Mouse (Mus musculus): Measurements from ENCODE around the gene Ugt2b35. TPM values are rescaled to one million over a fixed set of nuclear protein-coding genes. Genes with fewer than 3 reads are reported as not detected.
"Not testable (repeated sequence)": the region's sequence is repeated elsewhere in the genome, so short reads cannot be mapped to it uniquely, and the experiment has no call there.

The Ugt2b35 gene
- 0.32 and 0.51 TPM in 2 replicates for polyA plus RNA-seq (2016; fragmentation: Nextera tagmentation; extraction: Ambion mirVana)

- H3K27ac ChIP-seq: 0 out of 2 replicates have a peak within 1 kb of the TSS, but pooled peaks have one; percentile 37
- no peaks in the 10 kb centered on the region for H3K36me3 ChIP-seq
- no peaks in the 10 kb centered on the region for H3K4me1 ChIP-seq
- no peak within 1 kb of the TSS for H3K9ac ChIP-seq
- no peaks in the 10 kb centered on the region for H3K9me3 ChIP-seq (replicated peaks)
- H3K4me3 ChIP-seq: no peak within 1 kb of the TSS
- no peaks in the 10 kb centered on the region for H3K27me3 ChIP-seq (replicated peaks)
- ATAC-seq: no peak
- no peak within 1 kb of the TSS for H3K4me2 ChIP-seq
- WGBS (ENCODE audit: insufficient replicate concordance): 57% methylated on average over 4 of the region's 4 CpGs
Observed at GRCm38 (mm10) chr5:87000395-87001073, at the start of gene Ugt2b35. Ugt2b35 (plus strand) TSS chr5:87000860.

GRCm38 (mm10) chr5:86960504-86960903, 40.2 kb upstream of the Ugt2b35 start:
- H3K9ac ChIP-seq: no peak overlapping the region
- no peaks in the 10 kb centered on the region for H3K4me1 ChIP-seq
- no peaks in the 10 kb centered on the region for H3K27me3 ChIP-seq (replicated peaks)
- H3K9me3 ChIP-seq (replicated peaks): no peaks in the 10 kb centered on the region
- no peaks in the 10 kb centered on the region for H3K36me3 ChIP-seq
- no peak overlapping the region for H3K4me2 ChIP-seq
- no peak overlapping the region for H3K4me3 ChIP-seq
- WGBS (ENCODE audit: insufficient replicate concordance): 47% methylated on average over 3 of the region's 3 CpGs
- no peak overlapping the region for H3K27ac ChIP-seq
- ATAC-seq: no peak

GRCm38 (mm10) chr5:86961587-86962358, 38.9 kb upstream of the Ugt2b35 start:
- ATAC-seq: no peak
- Histone ChIP-seq H3K9me3 (replicated peaks) (no peaks in the 10 kb centered on the region), H3K4me3 (no peak overlapping the region), H3K9ac (no peak overlapping the region), H3K36me3 (no peaks in the 10 kb centered on the region), H3K4me1 (no peaks in the 10 kb centered on the region), H3K27ac (no peak overlapping the region), H3K27me3 (replicated peaks) (no peaks in the 10 kb centered on the region), H3K4me2 (no peak overlapping the region)
- WGBS (ENCODE audit: insufficient replicate concordance): 43% methylated on average over 3 of the region's 3 CpGs

- H3K4me1 ChIP-seq; H3K36me3 ChIP-seq; H3K27ac ChIP-seq; ATAC-seq; H3K4me2 ChIP-seq; H3K27me3 ChIP-seq (replicated peaks); H3K9ac ChIP-seq; H3K9me3 ChIP-seq (replicated peaks); H3K4me3 ChIP-seq: not testable (repeated sequence)
- 56% methylated on average over 1 of the region's 1 CpGs for WGBS (ENCODE audit: insufficient replicate concordance)
Observed at GRCm38 (mm10) chr5:86962849-86963248, 37.8 kb upstream of the Ugt2b35 start.

- not testable (repeated sequence) for H3K36me3 ChIP-seq; H3K27ac ChIP-seq; H3K4me3 ChIP-seq; H3K4me2 ChIP-seq; ATAC-seq; H3K9me3 ChIP-seq (replicated peaks); H3K9ac ChIP-seq; H3K4me1 ChIP-seq; H3K27me3 ChIP-seq (replicated peaks)
- WGBS (ENCODE audit: insufficient replicate concordance): 71% methylated on average over 5 of the region's 5 CpGs
Observed at GRCm38 (mm10) chr5:86967271-86967670, 33.4 kb upstream of the Ugt2b35 start.

- no peak overlapping the region for H3K9ac ChIP-seq
- no peaks in the 10 kb centered on the region for H3K36me3 ChIP-seq
- no peaks in the 10 kb centered on the region for H3K27me3 ChIP-seq (replicated peaks)
- no peak overlapping the region for H3K4me3 ChIP-seq
- ATAC-seq: no peak
- no peak overlapping the region for H3K27ac ChIP-seq
- H3K4me1 ChIP-seq: no peaks in the 10 kb centered on the region
- no peaks in the 10 kb centered on the region for H3K9me3 ChIP-seq (replicated peaks)
- 65% methylated on average over 6 of the region's 6 CpGs for WGBS (ENCODE audit: insufficient replicate concordance)
- no peak overlapping the region for H3K4me2 ChIP-seq
Observed at GRCm38 (mm10) chr5:87004735-87005134, 4.1 kb downstream of the Ugt2b35 start.

GRCm38 (mm10) chr5:87015477-87015876, 14.8 kb downstream of the Ugt2b35 start:
- Histone ChIP-seq H3K4me2 (no peak overlapping the region), H3K9me3 (replicated peaks) (peaks cover 4% of the 10 kb centered on the region; the same call in 1 of the 2 replicates)

GRCm38 (mm10) chr5:87027359-87027758, 26.7 kb downstream of the Ugt2b35 start:
- H3K36me3 ChIP-seq: no peaks in the 10 kb centered on the region
- no peak for ATAC-seq
- no peaks in the 10 kb centered on the region for H3K27me3 ChIP-seq (replicated peaks)
- H3K27ac ChIP-seq: no peak overlapping the region
- 0 out of 2 replicates have a peak, but pooled peaks cover 2% of the 10 kb centered on the region for H3K9me3 ChIP-seq (replicated peaks)
- 51% methylated on average over 3 of the region's 3 CpGs for WGBS (ENCODE audit: insufficient replicate concordance)
- no peak overlapping the region for H3K9ac ChIP-seq
- no peak overlapping the region for H3K4me2 ChIP-seq
- H3K4me3 ChIP-seq: no peak overlapping the region
- H3K4me1 ChIP-seq: no peaks in the 10 kb centered on the region

More at GRCm38 (mm10) chr5:87015477-87015876, 14.8 kb downstream of the Ugt2b35 start:
- Histone ChIP-seq H3K27me3 (replicated peaks) (no peaks in the 10 kb centered on the region), H3K27ac (no peak overlapping the region), H3K36me3 (no peaks in the 10 kb centered on the region), H3K4me3 (no peak overlapping the region), H3K9ac (no peak overlapping the region), H3K4me1 (no peaks in the 10 kb centered on the region)
- WGBS (ENCODE audit: insufficient replicate concordance): 51% methylated on average over 3 of the region's 3 CpGs
- ATAC-seq: no peak

- Histone ChIP-seq H3K4me3 (no peak overlapping the region), H3K4me1 (no peaks in the 10 kb centered on the region), H3K9me3 (replicated peaks) (no peaks in the 10 kb centered on the region), H3K27me3 (replicated peaks) (no peaks in the 10 kb centered on the region), H3K4me2 (no peak overlapping the region), H3K36me3 (no peaks in the 10 kb centered on the region), H3K27ac (no peak overlapping the region), H3K9ac (no peak overlapping the region)
- no peak for ATAC-seq
- WGBS (ENCODE audit: insufficient replicate concordance): 51% methylated on average over 1 of the region's 1 CpGs
Observed at GRCm38 (mm10) chr5:87030624-87031023, 30.0 kb downstream of the Ugt2b35 start.

Other genes with a start within 250 kb of the Ugt2b35 start
- 23.2 and 23.9 TPM in 2 replicates for gene Ythdc1, start 196.6 kb upstream of the Ugt2b35 start, polyA plus RNA-seq (2016; fragmentation: Nextera tagmentation; extraction: Ambion mirVana)
- 29.4 and 32.1 TPM in 2 replicates for gene Ugt2b34, start 93.9 kb upstream of the Ugt2b35 start, polyA plus RNA-seq (2016; fragmentation: Nextera tagmentation; extraction: Ambion mirVana)
- gene Ugt2b1, start 74.3 kb upstream of the Ugt2b35 start, polyA plus RNA-seq (2016; fragmentation: Nextera tagmentation; extraction: Ambion mirVana): 0.05 TPM in 1 of 2 replicates, not detected in the other
- 2.9 and 3.0 TPM in 2 replicates for gene Ugt2b36, start 91.7 kb downstream of the Ugt2b35 start, polyA plus RNA-seq (2016; fragmentation: Nextera tagmentation; extraction: Ambion mirVana)
- gene Ugt2b5, start 139.5 kb downstream of the Ugt2b35 start, polyA plus RNA-seq (2016; fragmentation: Nextera tagmentation; extraction: Ambion mirVana): 3.5 and 3.8 TPM in 2 replicates

Measured in liver, embryonic 12.5 days (tissue).